Mouse (Mus musculus) stomach, postnatal 0 days (tissue): Measurements from ENCODE around the gene Scaper.

Source experiments
- CTCF ChIP-seq: IDR thresholded peaks from 2 replicates; pipeline ENCODE4 v1.5.1; 2016; ENCODE audit warnings: antibody characterized with exemption, low read depth, mild to moderate bottlenecking, moderate library complexity
- EP300 ChIP-seq: optimal IDR thresholded peaks from 2 replicates; pipeline ENCODE3; 2016; ENCODE audit warnings: antibody characterized with exemption

DNA sequence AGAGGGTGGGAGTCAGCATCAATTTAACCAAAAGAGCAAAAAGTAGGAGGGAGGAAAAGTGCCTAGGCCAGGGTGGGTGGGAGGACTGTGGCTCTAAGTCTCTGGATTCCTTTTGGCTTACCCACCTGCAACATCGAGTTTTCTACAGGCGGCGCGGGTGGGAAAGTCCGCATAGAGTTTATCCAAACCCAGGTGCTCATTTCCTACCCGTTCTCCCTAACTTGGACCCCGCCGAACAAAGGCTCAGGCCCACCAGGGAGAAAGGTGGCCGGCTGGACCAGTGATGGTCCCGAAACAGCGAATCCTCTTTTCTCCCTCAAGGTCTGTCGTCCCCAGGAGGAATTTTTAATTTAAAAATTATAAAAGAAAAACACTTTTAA, 397.5 kb downstream of the Scaper start:
- TF ChIP-seq EP300 (no peak), CTCF (no peak)
